In the genomic region with DNA sequence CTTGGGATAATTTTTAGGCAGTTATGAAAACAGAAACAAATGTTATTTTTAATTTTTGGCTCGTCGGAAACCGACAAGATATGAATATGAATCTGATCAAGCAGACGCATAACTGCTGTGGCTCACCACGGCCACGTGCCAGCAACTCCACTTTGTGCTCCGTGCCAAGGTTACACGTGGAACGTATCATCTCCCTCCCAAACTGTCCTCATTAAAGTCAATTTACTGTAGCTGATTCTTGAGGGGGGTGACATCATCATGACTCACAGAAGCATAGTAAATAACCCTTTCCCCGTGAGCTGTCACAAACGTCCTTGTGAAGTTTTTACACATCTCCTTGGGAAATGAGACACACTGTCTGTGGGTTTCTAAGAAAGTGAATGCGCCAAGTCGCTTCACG, we compare ENCODE assay signal across 10 mouse cellular contexts.
DNase-seq lines count a peak whose midpoint lies in the region; ATAC-seq and TF ChIP-seq lines count a peak whose summit lies in the region.
"Had no signal": no experiment of that assay in that cellular context is flagged by ENCODE, and none has a peak within 500 bp of the region (broad histone marks: within the 10 kb centered on the region; RNA-seq: fewer than 3 reads in every experiment).

No protein-coding gene starts in this region.

- H3K4me3 ChIP-seq in lung, postnatal 0 days (ENCODE audit: low read depth, low read length) = no peak overlapping the region
- H3K4me3 ChIP-seq in embryonic fibroblast, embryonic 13.5 days (ENCODE audit: insufficient read depth, low read length) = no peak overlapping the region
- H3K4me3 ChIP-seq in forebrain, embryonic 10.5 days = no peak overlapping the region
- H3K4me3 ChIP-seq: heart, embryonic 15.5 days; left cerebral cortex, adult 2 months had no signal

- no peak overlapping the region for H3K4me2 ChIP-seq in lung, postnatal 0 days (replicated peaks; ENCODE audit: low read depth, low read length)
- H3K4me2 ChIP-seq: heart, embryonic 15.5 days had no signal

- H3K9me3 ChIP-seq in lung, postnatal 0 days (ENCODE audit: low read length) = no peaks in the 10 kb centered on the region
- H3K9me3 ChIP-seq in forebrain, embryonic 10.5 days = no peaks in the 10 kb centered on the region
- H3K9me3 ChIP-seq: heart, embryonic 15.5 days had no signal

- no peaks in the 10 kb centered on the region for H3K27me3 ChIP-seq in lung, postnatal 0 days (replicated peaks; ENCODE audit: insufficient read depth, low read length)
- H3K27me3 ChIP-seq in forebrain, embryonic 10.5 days (ENCODE audit: poor library complexity, severe bottlenecking) = no peaks in the 10 kb centered on the region
- H3K27me3 ChIP-seq: heart, embryonic 15.5 days had no signal

- TF ChIP-seq EP300 in lung, postnatal 0 days (IDR thresholded peaks at IDR 0.05) = no peak

- WGBS in lung, postnatal 0 days = 53% methylated on average over 14 of the region's 14 CpGs
- WGBS in forebrain, embryonic 10.5 days = 95% methylated on average over 14 of the region's 14 CpGs

- no peaks in the 10 kb centered on the region for H3K4me1 ChIP-seq in lung, postnatal 0 days (ENCODE audit: insufficient read depth, low read depth, low read length)
- H3K4me1 ChIP-seq in embryonic fibroblast, embryonic 13.5 days (ENCODE audit: control insufficient read depth, insufficient read depth, low read length) = peaks cover 10% of the 10 kb centered on the region
- H3K4me1 ChIP-seq in forebrain, embryonic 10.5 days = no peaks in the 10 kb centered on the region; the same call in 1 of the 2 replicates

- H3K9ac ChIP-seq in lung, postnatal 0 days (replicated peaks; ENCODE audit: low read depth) = no peak overlapping the region
- H3K9ac ChIP-seq: heart, embryonic 15.5 days had no signal

- H3K27ac ChIP-seq in lung, postnatal 0 days (ENCODE audit: low read length) = no peak overlapping the region
- peak overlapping the region; percentile 45 for H3K27ac ChIP-seq in embryonic fibroblast, embryonic 13.5 days (ENCODE audit: insufficient read depth, low read length)
- no peak overlapping the region for H3K27ac ChIP-seq in forebrain, embryonic 10.5 days
- H3K27ac ChIP-seq: heart, embryonic 15.5 days; left cerebral cortex, adult 2 months had no signal

- H3K36me3 ChIP-seq in lung, postnatal 0 days (ENCODE audit: insufficient read depth, low read length) = no peaks in the 10 kb centered on the region
- H3K36me3 ChIP-seq in forebrain, embryonic 10.5 days (replicated peaks) = no peaks in the 10 kb centered on the region
- H3K36me3 ChIP-seq: heart, embryonic 15.5 days had no signal

- no peak for TF ChIP-seq CTCF in lung, postnatal 0 days (IDR thresholded peaks at IDR 0.05)
- TF ChIP-seq CTCF in embryonic fibroblast, embryonic 13.5 days (IDR thresholded peaks at IDR 0.05; ENCODE audit: borderline replicate concordance, insufficient read depth, low read length) = no peak

- ATAC-seq in lung, postnatal 0 days = peak; percentile 55

- no peak for TF ChIP-seq POLR2A in embryonic fibroblast, embryonic 13.5 days (IDR thresholded peaks at IDR 0.05; ENCODE audit: low read depth, low read length)

- DNase-seq in gastrocnemius, postnatal 10 days = peak; percentile 19
- DNase-seq in gastrocnemius, postnatal 25 days = no peak
- DNase-seq in lung, postnatal 0 days (ENCODE audit: low spot score) = peak; percentile 54
- DNase-seq in lung, adult 18-20 months = no peak
- DNase-seq in testis, postnatal 14 days (ENCODE audit: low spot score) = peak; percentile 19
- DNase-seq in frontal cortex, postnatal 36 days (ENCODE audit: low spot score in 2 of 2) = no peak
- DNase-seq in forebrain, embryonic 10.5 days (ENCODE audit: extremely low spot score, low spot score) = no peak

Comparison
In these comparisons a context has a peak if more than half of its experiments do, and no peak if none do; other contexts are left out.
1. DNase-seq: peak in gastrocnemius, postnatal 10 days (single experiment), lung, postnatal 0 days (single experiment) and testis, postnatal 14 days (single experiment); none in gastrocnemius, postnatal 25 days (single experiment), lung, adult 18-20 months (0 of 2), frontal cortex, postnatal 36 days (0 of 2) and forebrain, embryonic 10.5 days (single experiment).